Mouse (Mus musculus) lung, embryonic 15.5 days (tissue): ENCODE measurements around the gene Igf2bp2. TPM values are rescaled to one million over a fixed set of nuclear protein-coding genes. Genes with fewer than 3 reads are reported as not detected.
A peak's percentile ranks its signal among the peaks of the same experiment; 100 is the strongest.

Experiments
- ATAC-seq: fragments of 200-750 bp; cut with Nextera tagmentation; 2 replicates; pipeline ENCODE4 v1.8.0; 2017; ENCODE audit warnings: moderate number of reproducible peaks, borderline replicate concordance; ENCODE audit not compliant: low FRiP score, low TSS enrichment; ENCODE audit errors: extremely low read depth
- H3K27ac ChIP-seq: fragments of 300-500 bp; sonication (generic); 2 replicates; pipeline ENCODE4 v1.5.1; 2015; ENCODE audit warnings: moderate library complexity, mild to moderate bottlenecking, inconsistent platforms
- H3K27me3 ChIP-seq: fragments of 300-500 bp; sonication (generic); 2 replicates; pipeline ENCODE4 v1.6.1; 2015; ENCODE audit warnings: inconsistent platforms
- H3K36me3 ChIP-seq: fragments of 300-500 bp; sonication (generic); 2 replicates; pipeline ENCODE4 v1.6.1; 2015; ENCODE audit warnings: inconsistent platforms
- H3K4me1 ChIP-seq: fragments of 300-500 bp; sonication (generic); 2 replicates; pipeline ENCODE4 v1.6.1; 2015; ENCODE audit warnings: inconsistent platforms
- H3K4me2 ChIP-seq: fragments of 300-500 bp; sonication (generic); 2 replicates; pipeline ENCODE4 v1.6.1; 2015; ENCODE audit warnings: inconsistent platforms, mild to moderate bottlenecking, moderate library complexity
- H3K4me3 ChIP-seq: fragments of 300-500 bp; sonication (generic); 2 replicates; pipeline ENCODE4 v1.5.1; 2015; ENCODE audit warnings: mild to moderate bottlenecking, inconsistent platforms
- H3K9ac ChIP-seq: fragments of 300-500 bp; sonication (generic); 2 replicates; pipeline ENCODE4 v1.6.1; 2015; ENCODE audit warnings: inconsistent platforms
- H3K9me3 ChIP-seq: fragments of 300-500 bp; sonication (generic); 2 replicates; pipeline ENCODE4 v1.6.1; 2016; ENCODE audit warnings: inconsistent platforms
- WGBS: fragments of 180-500 bp; shearing (Covaris S2); methylation state at CpG from one replicate; pipeline ENCODE4 v1.1.7; 2015; 5-methylcytosine and 5-hydroxymethylcytosine counted together
- polyA plus RNA-seq: library from polyadenylated mRNA; unstranded; fragments of >200 nt; fragmentation: Nextera tagmentation; extraction: Ambion mirVana; gene quantifications from 2 replicates; pipeline ENCODE4 v1.2.1, GENCODE M21; 2015

The Igf2bp2 gene
- polyA plus RNA-seq, 1 experiment from 2014 or later, result 55.8 TPM

GRCm38 (mm10) chr16:22058871-22059270 lies 104.2 kb downstream of the Igf2bp2 start:
- Histone ChIP-seq H3K27ac (no peak overlapping the region), H3K36me3 (peaks cover 33% of the 10 kb centered on the region; the same call in 1 of the 2 replicates), H3K27me3 (no peaks in the 10 kb centered on the region), H3K9me3 (no peaks in the 10 kb centered on the region), H3K4me2 (no peak overlapping the region), H3K4me1 (no peaks in the 10 kb centered on the region), H3K9ac (no peak overlapping the region), H3K4me3 (no peak overlapping the region)
- no peak for ATAC-seq
- WGBS, result 94% methylated on average over 7 of the region's 7 CpGs

GRCm38 (mm10) chr16:22057498-22057897 lies 105.6 kb downstream of the Igf2bp2 start:
- WGBS, result 69% methylated on average over 6 of the region's 6 CpGs
- Histone ChIP-seq H3K4me1 (no peaks in the 10 kb centered on the region), H3K36me3 (peaks cover 29% of the 10 kb centered on the region; the same call in 1 of the 2 replicates), H3K27me3 (no peaks in the 10 kb centered on the region), H3K27ac (no peak overlapping the region), H3K4me3 (no peak overlapping the region), H3K9ac (no peak overlapping the region), H3K4me2 (no peak overlapping the region), H3K9me3 (no peaks in the 10 kb centered on the region)
- ATAC-seq, result no peak

- no peak overlapping the region for H3K9ac ChIP-seq
- no peak for ATAC-seq
- H3K9me3 ChIP-seq, result no peaks in the 10 kb centered on the region
- H3K4me2 ChIP-seq, result no peak overlapping the region
- 94% methylated on average over 21 of the region's 21 CpGs for WGBS
- H3K27ac ChIP-seq, result no peak overlapping the region
- no peaks in the 10 kb centered on the region for H3K27me3 ChIP-seq
- no peak overlapping the region for H3K4me3 ChIP-seq
- H3K4me1 ChIP-seq, result no peaks in the 10 kb centered on the region
- H3K36me3 ChIP-seq, result peaks cover 2% of the 10 kb centered on the region; the same call in 1 of the 2 replicates
Measured at GRCm38 (mm10) chr16:22053411-22053810, 109.7 kb downstream of the Igf2bp2 start.

GRCm38 (mm10) chr16:22046739-22047366 lies 116.2 kb downstream of the Igf2bp2 start:
- Histone ChIP-seq H3K9ac (no peak overlapping the region), H3K4me1 (no peaks in the 10 kb centered on the region), H3K36me3 (peaks cover 43% of the 10 kb centered on the region), H3K4me3 (no peak overlapping the region), H3K27ac (no peak overlapping the region), H3K9me3 (no peaks in the 10 kb centered on the region), H3K27me3 (no peaks in the 10 kb centered on the region), H3K4me2 (no peak overlapping the region)
- 86% methylated on average over 10 of the region's 10 CpGs for WGBS
- no peak for ATAC-seq

- 88% methylated on average over 3 of the region's 3 CpGs for WGBS
- no peaks in the 10 kb centered on the region for H3K27me3 ChIP-seq
- no peak for ATAC-seq
- no peak overlapping the region for H3K4me2 ChIP-seq
- no peaks in the 10 kb centered on the region for H3K4me1 ChIP-seq
- H3K27ac ChIP-seq, result no peak overlapping the region
- H3K4me3 ChIP-seq, result no peak overlapping the region
- no peak overlapping the region for H3K9ac ChIP-seq
- peaks cover 43% of the 10 kb centered on the region for H3K36me3 ChIP-seq
- H3K9me3 ChIP-seq, result no peaks in the 10 kb centered on the region
Measured at GRCm38 (mm10) chr16:22045930-22046329, 117.2 kb downstream of the Igf2bp2 start.

- Histone ChIP-seq H3K9me3 (no peaks in the 10 kb centered on the region), H3K4me1 (no peaks in the 10 kb centered on the region), H3K27ac (no peak overlapping the region), H3K36me3 (peaks cover 56% of the 10 kb centered on the region), H3K4me3 (no peak overlapping the region), H3K9ac (no peak overlapping the region), H3K27me3 (no peaks in the 10 kb centered on the region), H3K4me2 (no peak overlapping the region)
- no peak for ATAC-seq
- WGBS, result 78% methylated on average over 4 of the region's 4 CpGs
Measured at GRCm38 (mm10) chr16:22043830-22044229, 119.3 kb downstream of the Igf2bp2 start.

- Histone ChIP-seq H3K4me2 (no peak overlapping the region), H3K4me1 (no peaks in the 10 kb centered on the region), H3K9ac (no peak overlapping the region), H3K9me3 (no peaks in the 10 kb centered on the region), H3K27me3 (no peaks in the 10 kb centered on the region), H3K4me3 (no peak overlapping the region), H3K27ac (no peak overlapping the region), H3K36me3 (peaks cover 50% of the 10 kb centered on the region)
- no peak for ATAC-seq
- 97% methylated on average over 1 of the region's 1 CpGs for WGBS
Measured at GRCm38 (mm10) chr16:22039978-22040377, 123.1 kb downstream of the Igf2bp2 start.

- H3K4me3 ChIP-seq, result no peak overlapping the region
- 90% methylated on average over 10 of the region's 10 CpGs for WGBS
- no peaks in the 10 kb centered on the region for H3K4me1 ChIP-seq
- no peaks in the 10 kb centered on the region for H3K9me3 ChIP-seq
- ATAC-seq, result no peak
- peaks cover 36% of the 10 kb centered on the region for H3K36me3 ChIP-seq
- no peaks in the 10 kb centered on the region for H3K27me3 ChIP-seq
- H3K4me2 ChIP-seq, result no peak overlapping the region
- no peak overlapping the region for H3K9ac ChIP-seq
- no peak overlapping the region for H3K27ac ChIP-seq
Measured at GRCm38 (mm10) chr16:22038554-22038953, 124.5 kb downstream of the Igf2bp2 start.

- WGBS, result 88% methylated on average over 5 of the region's 5 CpGs
- Histone ChIP-seq H3K36me3 (peaks cover 83% of the 10 kb centered on the region), H3K27me3 (no peaks in the 10 kb centered on the region)
Measured at GRCm38 (mm10) chr16:22027474-22027873, 135.6 kb downstream of the Igf2bp2 start.

GRCm38 (mm10) chr16:22022122-22022521 lies 141.0 kb downstream of the Igf2bp2 start:
- no peak overlapping the region for H3K27ac ChIP-seq
- no peak overlapping the region for H3K9ac ChIP-seq
- peaks cover 75% of the 10 kb centered on the region for H3K36me3 ChIP-seq
- H3K4me1 ChIP-seq, result no peaks in the 10 kb centered on the region
- peaks cover 4% of the 10 kb centered on the region for H3K9me3 ChIP-seq
- WGBS, result 97% methylated on average over 2 of the region's 2 CpGs
- ATAC-seq, result no peak
- H3K4me2 ChIP-seq, result no peak overlapping the region
- no peak overlapping the region for H3K4me3 ChIP-seq
- H3K27me3 ChIP-seq, result no peaks in the 10 kb centered on the region

More at GRCm38 (mm10) chr16:22027474-22027873, 135.6 kb downstream of the Igf2bp2 start:
- H3K27ac ChIP-seq, result no peak overlapping the region
- no peak for ATAC-seq
- H3K9me3 ChIP-seq, result no peaks in the 10 kb centered on the region
- H3K4me1 ChIP-seq, result no peaks in the 10 kb centered on the region
- no peak overlapping the region for H3K4me2 ChIP-seq
- H3K9ac ChIP-seq, result no peak overlapping the region
- no peak overlapping the region for H3K4me3 ChIP-seq

- Histone ChIP-seq H3K4me3 (no peak overlapping the region), H3K9ac (no peak overlapping the region), H3K4me1 (peaks cover 6% of the 10 kb centered on the region), H3K4me2 (no peak overlapping the region), H3K27ac (no peak overlapping the region), H3K36me3 (peaks cover 40% of the 10 kb centered on the region), H3K27me3 (no peaks in the 10 kb centered on the region), H3K9me3 (no peaks in the 10 kb centered on the region)
- WGBS, result 90% methylated on average over 1 of the region's 1 CpGs
- ATAC-seq, result no peak
Measured at GRCm38 (mm10) chr16:22015569-22015968, 147.5 kb downstream of the Igf2bp2 start.

GRCm38 (mm10) chr16:22009596-22009995 lies 153.5 kb downstream of the Igf2bp2 start:
- H3K4me1 ChIP-seq, result peaks cover 16% of the 10 kb centered on the region
- H3K4me2 ChIP-seq, result peak overlapping the region; percentile 71
- H3K9ac ChIP-seq, result peak overlapping the region; percentile 81
- H3K27me3 ChIP-seq, result no peaks in the 10 kb centered on the region
- H3K36me3 ChIP-seq, result no peaks in the 10 kb centered on the region
- peak overlapping the region; percentile 63 for H3K27ac ChIP-seq
- peak; percentile 76 for ATAC-seq
- under 1% methylated on average over 50 of the region's 51 CpGs for WGBS
- H3K9me3 ChIP-seq, result no peaks in the 10 kb centered on the region
- peak overlapping the region; percentile 87 for H3K4me3 ChIP-seq
